Mouse (Mus musculus) limb, embryonic 14.5 days (tissue): ENCODE measurements at regions not wholly inside any gene's neighbourhood (a gene's known extent, or its start where the extent isn't known, plus 50 kb on each side); places are given as distances from the start of the nearest gene placed in this dataset.
"Not testable (repeated sequence)": the region's sequence is repeated elsewhere in the genome, so short reads cannot be mapped to it uniquely, and the experiment has no call there.

Experiments
- ATAC-seq: fragments of 200-750 bp; cut with Nextera tagmentation; 2 replicates; pipeline ENCODE4 v1.8.0; 2017; ENCODE audit warnings: low read depth, moderate number of reproducible peaks, moderate TSS enrichment; ENCODE audit not compliant: low FRiP score
- DNase-seq: peaks from one replicate; pipeline ENCODE4 v3.0.0-alpha.2; 2015; ENCODE audit warnings: low spot score
- H3K27ac ChIP-seq: fragments of 300-500 bp; sonication (generic); replicated peaks from 2 replicates; pipeline ENCODE4 v1.5.1; 2014; ENCODE audit warnings: low read depth, mild to moderate bottlenecking, low read length, moderate library complexity, mixed read lengths
- H3K27me3 ChIP-seq: fragments of 300-500 bp; sonication (generic); 2 replicates; pipeline ENCODE4 v1.6.1; 2014; ENCODE audit warnings: low read length, mixed read lengths; ENCODE audit not compliant: control insufficient read depth, insufficient read depth
- H3K36me3 ChIP-seq: fragments of 300-500 bp; sonication (generic); 2 replicates; pipeline ENCODE4 v1.6.1; 2014; ENCODE audit warnings: mild to moderate bottlenecking, low read length, moderate library complexity, mixed read lengths; ENCODE audit not compliant: control insufficient read depth, insufficient read depth
- H3K4me1 ChIP-seq: fragments of 300-500 bp; sonication (generic); 2 replicates; pipeline ENCODE4 v1.6.1; 2014; ENCODE audit warnings: antibody characterized with exemption, low read length, mixed read lengths; ENCODE audit not compliant: control insufficient read depth, insufficient read depth
- H3K4me2 ChIP-seq: fragments of 300-500 bp; sonication (generic); replicated peaks from 2 replicates; pipeline ENCODE4 v1.6.1; 2014; ENCODE audit warnings: low read depth, mild to moderate bottlenecking, low read length, moderate library complexity; ENCODE audit not compliant: severe bottlenecking
- H3K4me3 ChIP-seq: fragments of 300-500 bp; sonication (generic); replicated peaks from 2 replicates; pipeline ENCODE4 v1.5.1; 2014; ENCODE audit warnings: low read length
- H3K9ac ChIP-seq: fragments of 300-500 bp; sonication (generic); 2 replicates; pipeline ENCODE4 v1.6.1; 2014; ENCODE audit warnings: mild to moderate bottlenecking, low read depth, low read length, moderate library complexity; ENCODE audit not compliant: severe bottlenecking
- H3K9me3 ChIP-seq: fragments of 300-500 bp; sonication (generic); 2 replicates; pipeline ENCODE4 v1.6.1; 2016; ENCODE audit warnings: low read length; ENCODE audit not compliant: control insufficient read depth
- POLR2A ChIP-seq: fragments of 200-500 bp; IDR thresholded peaks from 2 replicates; pipeline ENCODE4 v1.8.0; 2012; ENCODE audit warnings: inconsistent platforms, mild to moderate bottlenecking, moderate library complexity, borderline replicate concordance; ENCODE audit not compliant: insufficient read depth, insufficient read length; ENCODE audit errors: extremely low read depth
- WGBS: fragments of 180-500 bp; shearing (Covaris S2); extraction: QIAGEN DNeasy Blood & Tissue Kit; methylation state at CpG from one replicate; pipeline ENCODE4 v1.1.7; 2014; 5-methylcytosine and 5-hydroxymethylcytosine counted together

DNA sequence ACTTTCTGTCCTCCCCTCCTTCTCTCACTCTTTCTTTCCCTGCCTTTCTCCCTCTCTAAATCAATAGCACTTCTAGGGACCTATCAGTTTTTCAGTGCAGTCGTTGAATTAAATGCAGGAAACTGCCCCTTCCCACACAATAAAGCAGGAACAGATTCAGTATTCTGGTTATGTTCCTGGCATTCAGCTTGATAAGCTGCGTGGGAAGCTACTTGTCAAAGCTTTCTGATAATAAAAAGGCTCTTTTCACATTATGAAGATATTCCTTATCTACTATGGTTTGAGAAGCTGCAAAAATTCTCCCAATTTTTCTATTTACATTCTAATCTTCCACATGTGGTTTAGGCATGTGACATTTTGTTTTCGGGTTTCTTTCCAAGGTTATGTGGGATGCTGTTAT, 367.3 kb upstream of the Agtr1b start:
- Histone ChIP-seq H3K4me2 (no peak overlapping the region), H3K27me3 (no peaks in the 10 kb centered on the region), H3K4me1 (no peaks in the 10 kb centered on the region), H3K9ac (no peak overlapping the region), H3K9me3 (no peaks in the 10 kb centered on the region), H3K27ac (no peak overlapping the region), H3K36me3 (no peaks in the 10 kb centered on the region), H3K4me3 (no peak overlapping the region)
- no peak for DNase-seq
- WGBS, result 69% methylated on average over 3 of the region's 3 CpGs
- no peak for ATAC-seq
- no peak for TF ChIP-seq POLR2A

DNA sequence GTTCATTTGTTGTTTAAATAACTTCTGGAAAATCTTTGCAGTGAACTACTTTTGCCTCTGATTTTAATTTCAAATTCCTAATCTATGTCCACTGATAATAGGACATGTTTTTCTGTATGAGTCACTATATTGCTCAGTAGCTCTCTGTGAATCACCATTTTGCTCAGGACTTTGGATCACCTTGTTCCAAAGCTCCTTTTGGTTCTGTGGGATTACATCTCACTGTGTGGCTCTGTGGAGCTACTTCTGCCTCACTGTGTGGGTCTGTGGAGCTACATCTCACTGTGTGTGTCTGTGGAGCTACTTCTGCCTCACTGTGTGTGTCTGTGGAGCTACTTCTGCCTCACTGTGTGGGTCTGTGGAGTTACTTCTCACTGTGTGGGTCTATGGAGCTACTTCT, 365.0 kb upstream of the Agtr1b start:
- no peak for TF ChIP-seq POLR2A
- no peak overlapping the region for H3K4me3 ChIP-seq
- no peak overlapping the region for H3K27ac ChIP-seq
- no peak overlapping the region for H3K9ac ChIP-seq
- no peak overlapping the region for H3K4me2 ChIP-seq
- ATAC-seq, result no peak
- H3K36me3 ChIP-seq, result no peaks in the 10 kb centered on the region
- no peaks in the 10 kb centered on the region for H3K27me3 ChIP-seq
- no peak for DNase-seq
- no peaks in the 10 kb centered on the region for H3K9me3 ChIP-seq
- H3K4me1 ChIP-seq, result no peaks in the 10 kb centered on the region

DNA sequence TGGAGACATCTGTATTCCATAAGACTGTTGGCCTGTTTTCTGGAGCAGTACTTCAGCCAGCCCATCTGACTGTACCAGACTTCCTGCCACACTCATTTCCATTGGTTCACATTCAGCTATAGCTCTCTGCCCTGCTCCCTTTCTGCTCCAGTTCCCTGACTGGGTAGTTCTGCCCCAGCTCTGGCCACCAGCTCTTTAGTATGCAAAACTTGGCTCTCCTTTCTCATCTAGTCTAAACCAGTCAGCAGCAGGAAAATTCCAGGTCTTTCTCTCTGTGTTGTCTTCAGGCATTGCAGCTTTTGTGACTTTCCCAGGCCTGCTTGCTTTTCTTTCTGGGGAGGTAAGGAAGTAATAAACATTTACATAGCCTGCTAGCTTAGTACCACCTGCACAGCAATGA, 363.5 kb upstream of the Agtr1b start:
- Histone ChIP-seq H3K36me3 (no peaks in the 10 kb centered on the region), H3K27me3 (no peaks in the 10 kb centered on the region), H3K4me3 (no peak overlapping the region), H3K4me1 (no peaks in the 10 kb centered on the region), H3K9me3 (no peaks in the 10 kb centered on the region), H3K4me2 (no peak overlapping the region), H3K9ac (no peak overlapping the region), H3K27ac (no peak overlapping the region)
- no peak for TF ChIP-seq POLR2A
- no peak for DNase-seq
- no peak for ATAC-seq

DNA sequence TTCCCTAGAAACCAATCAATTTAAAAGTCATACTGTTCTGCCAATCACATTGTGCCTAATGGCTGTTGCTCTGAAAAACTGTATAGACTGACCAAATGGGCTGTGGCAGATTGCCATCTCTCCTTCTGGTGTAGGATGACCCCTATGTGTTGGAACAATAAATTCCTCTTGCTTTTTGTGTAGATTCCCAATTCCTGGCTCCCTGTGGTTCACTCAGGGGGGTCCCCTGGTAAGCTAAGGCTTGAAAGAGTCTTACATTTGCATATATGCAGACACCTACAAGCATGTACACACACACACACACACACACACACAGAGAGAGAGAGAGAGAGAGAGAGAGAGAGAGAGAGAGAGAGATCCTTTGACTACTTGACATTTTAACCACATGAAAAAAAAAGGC, 362.8 kb upstream of the Agtr1b start:
- DNase-seq, H3K9me3 ChIP-seq, H3K27ac ChIP-seq: not testable (repeated sequence)

DNA sequence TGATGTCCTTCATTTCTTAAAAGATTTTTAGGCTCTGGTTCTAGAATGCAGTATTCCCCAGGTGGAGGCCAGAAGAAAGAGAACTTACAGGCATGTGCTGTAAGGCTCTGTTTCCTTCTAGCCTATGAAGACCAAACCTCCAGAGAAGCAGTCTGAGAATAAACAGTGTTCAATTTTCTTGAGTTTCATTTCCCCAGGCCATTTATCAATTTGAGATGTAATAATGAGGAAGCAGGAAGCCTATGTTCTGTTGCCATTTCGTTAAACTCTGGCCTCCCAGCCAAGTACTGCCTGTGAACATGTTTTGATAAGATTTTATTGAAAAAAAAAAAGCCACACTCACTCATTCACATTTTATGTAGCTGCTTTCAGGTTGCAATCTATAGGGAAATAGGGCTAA, 347.7 kb upstream of the Agtr1b start:
- no peak for DNase-seq
- Histone ChIP-seq H3K4me3 (no peak overlapping the region), H3K27ac (no peak overlapping the region), H3K4me1 (no peaks in the 10 kb centered on the region), H3K27me3 (no peaks in the 10 kb centered on the region), H3K36me3 (no peaks in the 10 kb centered on the region), H3K9me3 (no peaks in the 10 kb centered on the region), H3K4me2 (no peak overlapping the region), H3K9ac (no peak overlapping the region)
- 38% methylated on average over 1 of the region's 1 CpGs for WGBS
- ATAC-seq, result no peak
- TF ChIP-seq POLR2A, result no peak

More for the DNA sequence above, 362.8 kb upstream of the Agtr1b start:
- H3K4me2 ChIP-seq, H3K9ac ChIP-seq, H3K4me3 ChIP-seq, H3K27me3 ChIP-seq, ATAC-seq, H3K36me3 ChIP-seq, H3K4me1 ChIP-seq: not testable (repeated sequence)

DNA sequence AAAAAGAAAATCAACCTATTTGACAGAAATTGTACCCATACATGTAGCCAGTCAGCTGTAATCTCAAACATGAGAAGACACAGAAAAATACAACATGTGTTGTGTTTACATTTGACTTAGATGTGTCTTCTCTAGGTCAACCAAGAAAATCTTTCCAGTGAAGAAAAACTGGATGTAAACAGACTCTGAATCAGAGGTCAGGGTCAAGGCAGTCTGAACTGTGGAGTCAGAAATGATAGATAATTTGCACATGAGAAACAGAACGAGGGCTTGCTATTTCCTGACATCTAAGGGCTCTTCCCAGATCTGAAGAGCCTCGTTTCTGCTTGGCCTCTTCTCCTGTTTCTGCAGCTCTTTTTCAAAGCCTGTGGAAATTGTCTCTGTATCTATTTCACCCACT, 342.7 kb upstream of the Agtr1b start:
- Histone ChIP-seq H3K27ac (no peak overlapping the region), H3K27me3 (no peaks in the 10 kb centered on the region), H3K4me1 (no peaks in the 10 kb centered on the region), H3K36me3 (no peaks in the 10 kb centered on the region), H3K9me3 (no peaks in the 10 kb centered on the region), H3K4me3 (no peak overlapping the region), H3K4me2 (no peak overlapping the region), H3K9ac (no peak overlapping the region)
- no peak for DNase-seq
- no peak for ATAC-seq
- no peak for TF ChIP-seq POLR2A
- 41% methylated on average over 2 of the region's 2 CpGs for WGBS
